Comparison of ENCODE assay signal across 29 mouse cellular contexts in genomic region chr15:26012891-26013290, GRCm38 (mm10). TPM values are rescaled to one million over a fixed set of nuclear protein-coding genes. Genes with fewer than 3 reads are reported as not detected.
DNase-seq lines count a peak whose midpoint lies in the region; ATAC-seq and TF ChIP-seq lines count a peak whose summit lies in the region.
"Had no signal": no experiment of that assay in that cellular context is flagged by ENCODE, and none has a peak within 500 bp of the region (broad histone marks: within the 10 kb centered on the region; RNA-seq: fewer than 3 reads in every experiment).

No protein-coding gene starts in this region.

- H3K9me3 ChIP-seq in neural tube, embryonic 11.5 days (ENCODE audit: control insufficient read depth, low read length) = no peaks in the 10 kb centered on the region
- H3K9me3 ChIP-seq in embryonic facial prominence, embryonic 11.5 days (replicated peaks; ENCODE audit: control insufficient read depth, low read length) = no peaks in the 10 kb centered on the region
- H3K9me3 ChIP-seq in limb, embryonic 11.5 days (ENCODE audit: control insufficient read depth, low read length) = no peaks in the 10 kb centered on the region
- H3K9me3 ChIP-seq in kidney, embryonic 16.5 days (ENCODE audit: low read length) = no peaks in the 10 kb centered on the region
- H3K9me3 ChIP-seq: embryonic facial prominence, embryonic 13.5 days; forebrain, embryonic 12.5 days; forebrain, embryonic 15.5 days; heart, embryonic 12.5 days; heart, embryonic 15.5 days; hindbrain, embryonic 10.5 days had no signal

- peaks cover 2% of the 10 kb centered on the region; the same call in 1 of the 2 replicates for H3K4me1 ChIP-seq in neural tube, embryonic 11.5 days (ENCODE audit: control insufficient read depth, insufficient read depth, low read length)
- no peaks in the 10 kb centered on the region for H3K4me1 ChIP-seq in embryonic facial prominence, embryonic 11.5 days (ENCODE audit: control insufficient read depth, insufficient read depth, low read length)
- no peaks in the 10 kb centered on the region; the same call in 1 of the 2 replicates for H3K4me1 ChIP-seq in limb, embryonic 11.5 days (ENCODE audit: control insufficient read depth, insufficient read depth, low read length)
- H3K4me1 ChIP-seq in kidney, embryonic 16.5 days (ENCODE audit: insufficient read depth, low read length) = peaks cover 10% of the 10 kb centered on the region; the same call in 1 of the 2 replicates
- H3K4me1 ChIP-seq: forebrain, embryonic 12.5 days; forebrain, embryonic 15.5 days; heart, embryonic 12.5 days had no signal

- no peaks in the 10 kb centered on the region for H3K36me3 ChIP-seq in neural tube, embryonic 11.5 days (ENCODE audit: control insufficient read depth, insufficient read depth, low read length)
- no peaks in the 10 kb centered on the region for H3K36me3 ChIP-seq in embryonic facial prominence, embryonic 11.5 days (replicated peaks; ENCODE audit: control insufficient read depth, insufficient read depth, low read depth, low read length)
- no peaks in the 10 kb centered on the region for H3K36me3 ChIP-seq in limb, embryonic 11.5 days (ENCODE audit: control insufficient read depth, insufficient read depth, low read length)
- no peaks in the 10 kb centered on the region for H3K36me3 ChIP-seq in kidney, embryonic 16.5 days (ENCODE audit: insufficient read depth, low read length)
- H3K36me3 ChIP-seq: embryonic facial prominence, embryonic 13.5 days; forebrain, embryonic 12.5 days; forebrain, embryonic 15.5 days; heart, embryonic 12.5 days; heart, embryonic 15.5 days; hindbrain, embryonic 10.5 days had no signal

- no peak for TF ChIP-seq CTCF in layer of hippocampus, adult 2 months (conservative IDR thresholded peaks at IDR 0.05)

- H3K4me2 ChIP-seq in neural tube, embryonic 11.5 days (ENCODE audit: low read depth) = no peak overlapping the region
- H3K4me2 ChIP-seq in embryonic facial prominence, embryonic 11.5 days (ENCODE audit: low read depth, low read length) = no peak overlapping the region
- H3K4me2 ChIP-seq in limb, embryonic 11.5 days (ENCODE audit: low read depth, severe bottlenecking) = no peak overlapping the region
- H3K4me2 ChIP-seq in kidney, embryonic 16.5 days (replicated peaks; ENCODE audit: low read depth, low read length) = no peak overlapping the region
- H3K4me2 ChIP-seq: embryonic facial prominence, embryonic 13.5 days; forebrain, embryonic 12.5 days; forebrain, embryonic 15.5 days; heart, embryonic 12.5 days; heart, embryonic 15.5 days; hindbrain, embryonic 14.5 days had no signal

- ATAC-seq in neural tube, embryonic 11.5 days (ENCODE audit: insufficient read depth, low FRiP score, low TSS enrichment) = no peak
- ATAC-seq in embryonic facial prominence, embryonic 11.5 days (replicated peaks; ENCODE audit: insufficient number of reproducible peaks, low FRiP score, low TSS enrichment, low read depth) = no peak
- peak; percentile 41; the same call in 1 of the 2 replicates for ATAC-seq in limb, embryonic 11.5 days (ENCODE audit: insufficient number of reproducible peaks, low FRiP score, low TSS enrichment, low read depth)
- ATAC-seq in kidney, embryonic 16.5 days (ENCODE audit: low FRiP score, low TSS enrichment) = no peak
- ATAC-seq: activated CD4-positive, CD25-positive, alpha-beta regulatory T cell, adult 4 months; forebrain, embryonic 15.5 days; hindbrain, postnatal 0 days; inflammation-experienced regulatory T-cells, adult 6 months; intestine, embryonic 16.5 days had no signal

- no peak overlapping the region for H3K9ac ChIP-seq in neural tube, embryonic 11.5 days (ENCODE audit: low read length)
- no peak overlapping the region for H3K9ac ChIP-seq in embryonic facial prominence, embryonic 11.5 days (replicated peaks; ENCODE audit: low read length)
- no peak overlapping the region for H3K9ac ChIP-seq in limb, embryonic 11.5 days (ENCODE audit: low read length)
- H3K9ac ChIP-seq in kidney, embryonic 16.5 days (replicated peaks; ENCODE audit: low read length) = no peak overlapping the region
- H3K9ac ChIP-seq: embryonic facial prominence, embryonic 13.5 days; forebrain, embryonic 12.5 days; forebrain, embryonic 15.5 days; heart, embryonic 12.5 days; heart, embryonic 15.5 days; hindbrain, embryonic 14.5 days had no signal

- H3K4me3 ChIP-seq in neural tube, embryonic 11.5 days (ENCODE audit: low read depth, low read length) = no peak overlapping the region
- no peak overlapping the region for H3K4me3 ChIP-seq in embryonic facial prominence, embryonic 11.5 days (ENCODE audit: low read depth, low read length)
- H3K4me3 ChIP-seq in limb, embryonic 11.5 days (ENCODE audit: low read depth, low read length) = no peak overlapping the region
- H3K4me3 ChIP-seq in layer of hippocampus, adult 2 months = no peak overlapping the region; the same call in 1 of the 2 replicates
- no peak overlapping the region for H3K4me3 ChIP-seq in kidney, embryonic 16.5 days (ENCODE audit: low read length)
- H3K4me3 ChIP-seq: embryonic facial prominence, embryonic 13.5 days; erythroblast, embryonic 14.5 days; forebrain, embryonic 12.5 days; forebrain, embryonic 15.5 days; heart, embryonic 12.5 days; heart, embryonic 15.5 days; hindbrain, embryonic 10.5 days had no signal

- DNase-seq in embryo, embryonic 10.5 days (ENCODE audit: low spot score) = peak; percentile 23
- no peak for DNase-seq in embryo, embryonic 9.5 days (ENCODE audit: extremely low spot score)
- DNase-seq in neural tube, embryonic 11.5 days (ENCODE audit: low spot score) = peak; percentile 21
- no peak for DNase-seq in neural tube, embryonic 10.5 days (ENCODE audit: extremely low spot score, low spot score)
- peak; percentile 1 for DNase-seq in embryonic facial prominence, embryonic 11.5 days (ENCODE audit: low spot score)
- peak; percentile 43 for DNase-seq in limb, embryonic 11.5 days (ENCODE audit: low spot score)
- no peak for DNase-seq in layer of hippocampus, adult 2 months (ENCODE audit: low spot score in 2 of 2)
- DNase-seq: adrenal gland, adult 8-10 months; adrenal gland, postnatal 25 days; cerebellum, adult 18-20 months; cerebellum, adult 9-10 months; cerebellum, postnatal 25 days; gastrocnemius, postnatal 25 days; heart, adult 18-20 months; heart, postnatal 10 days; heart, postnatal 36 days had no signal

- no peak overlapping the region for H3K27ac ChIP-seq in neural tube, embryonic 11.5 days (ENCODE audit: low read depth, low read length)
- H3K27ac ChIP-seq in embryonic facial prominence, embryonic 11.5 days (replicated peaks; ENCODE audit: low read depth, low read length) = no peak overlapping the region
- no peak overlapping the region for H3K27ac ChIP-seq in limb, embryonic 11.5 days (replicated peaks; ENCODE audit: low read depth, low read length)
- H3K27ac ChIP-seq in layer of hippocampus, adult 2 months = no peak overlapping the region
- no peak overlapping the region for H3K27ac ChIP-seq in kidney, embryonic 16.5 days (ENCODE audit: low read length)
- H3K27ac ChIP-seq: embryonic facial prominence, embryonic 13.5 days; forebrain, embryonic 12.5 days; forebrain, embryonic 15.5 days; heart, embryonic 15.5 days; hindbrain, embryonic 10.5 days; hindbrain, embryonic 14.5 days; hindbrain, postnatal 0 days had no signal

- H3K27me3 ChIP-seq in neural tube, embryonic 11.5 days (ENCODE audit: control insufficient read depth, insufficient read depth, low read length) = no peaks in the 10 kb centered on the region
- H3K27me3 ChIP-seq in embryonic facial prominence, embryonic 11.5 days (ENCODE audit: control insufficient read depth, insufficient read depth, low read length) = no peaks in the 10 kb centered on the region
- no peaks in the 10 kb centered on the region for H3K27me3 ChIP-seq in limb, embryonic 11.5 days (ENCODE audit: control insufficient read depth, insufficient read depth, low read length)
- H3K27me3 ChIP-seq in kidney, embryonic 16.5 days (ENCODE audit: insufficient read depth, low read length) = no peaks in the 10 kb centered on the region
- H3K27me3 ChIP-seq: embryonic facial prominence, embryonic 13.5 days; forebrain, embryonic 12.5 days; forebrain, embryonic 15.5 days; heart, embryonic 12.5 days; heart, embryonic 15.5 days had no signal

- 54% methylated on average over 4 of the region's 4 CpGs for WGBS in neural tube, embryonic 11.5 days
- WGBS in embryonic facial prominence, embryonic 11.5 days = 46% methylated on average over 4 of the region's 4 CpGs
- whole genome bisulfite sequencing in limb, embryonic 11.5 days = 57% methylated on average over 4 of the region's 4 CpGs
- WGBS in kidney, embryonic 16.5 days = 40% methylated on average over 4 of the region's 4 CpGs

RNA-seq across cellular contexts. Expression of gene Zfp622, which starts 28.7 kb away (rescaled TPM):
- 36.4 and 37.7 TPM in 2 replicates for polyA plus RNA-seq in neural tube, embryonic 11.5 days (2014; fragmentation: Nextera tagmentation; extraction: Ambion mirVana)
- polyA plus RNA-seq in embryonic facial prominence, embryonic 11.5 days (2014; fragmentation: Nextera tagmentation; extraction: Ambion mirVana) = 30.9 and 31.0 TPM in 2 replicates
- 34.4 and 37.2 TPM in 2 replicates for polyA plus RNA-seq in limb, embryonic 11.5 days (2014; fragmentation: Nextera tagmentation; extraction: Ambion mirVana)
- 10 to 100 TPM; 44.5 to 45.4 TPM for total RNA-seq in layer of hippocampus, adult 2 months (2021)
- 27.6 and 28.1 TPM in 2 replicates for polyA plus RNA-seq in kidney, embryonic 16.5 days (2015; fragmentation: Nextera tagmentation; extraction: Ambion mirVana)

Comparison
In these comparisons a context has a peak if more than half of its experiments do, and no peak if none do; other contexts are left out.
1. DNase-seq: peak in embryo, embryonic 10.5 days (single experiment), neural tube, embryonic 11.5 days (single experiment), embryonic facial prominence, embryonic 11.5 days (single experiment) and limb, embryonic 11.5 days (single experiment); none in embryo, embryonic 9.5 days (single experiment), neural tube, embryonic 10.5 days (single experiment) and layer of hippocampus, adult 2 months (0 of 2).